Mouse (Mus musculus): ENCODE results near the gene Slc25a26. TPM values are rescaled to one million over a fixed set of nuclear protein-coding genes. Genes with fewer than 3 reads are reported as not detected.

Slc25a26 gene
- polyA plus RNA-seq, 1 experiment = 5.0 TPM

- WGBS = 13% methylated on average over 8 of the region's 8 CpGs
- no peak for TF ChIP-seq POLR2A (IDR thresholded peaks at IDR 0.05; ENCODE audit: low read depth, low read length)
- TF ChIP-seq CTCF (IDR thresholded peaks at IDR 0.05; ENCODE audit: extremely low read depth, insufficient read length, insufficient replicate concordance, low read depth, low read length) = no peak
- Histone ChIP-seq H3K4me3 (ENCODE audit: low read depth, low read length) (no peak overlapping the region), H3K27me3 (ENCODE audit: control insufficient read depth, insufficient read depth, low read length) (no peaks in the 10 kb centered on the region), H3K36me3 (ENCODE audit: control insufficient read depth, insufficient read depth, low read length) (no peaks in the 10 kb centered on the region; the same call in 1 of the 2 replicates), H3K4me1 (ENCODE audit: control insufficient read depth, insufficient read depth, insufficient read length, low read length) (peaks cover 3% of the 10 kb centered on the region), H3K27ac (ENCODE audit: insufficient read depth, low read depth, low read length) (no peak overlapping the region)
Measured at GRCm38 (mm10) chr6:94592243-94592642, 92.1 kb downstream of the Slc25a26 start.

GRCm38 (mm10) chr6:94592710-94593109 lies 92.6 kb downstream of the Slc25a26 start:
- peaks cover 3% of the 10 kb centered on the region for H3K4me1 ChIP-seq (ENCODE audit: control insufficient read depth, insufficient read depth, insufficient read length, low read length)
- no peak overlapping the region for H3K27ac ChIP-seq (ENCODE audit: insufficient read depth, low read depth, low read length)
- TF ChIP-seq CTCF (IDR thresholded peaks at IDR 0.05; ENCODE audit: extremely low read depth, insufficient read length, insufficient replicate concordance, low read depth, low read length) (no peak), POLR2A (IDR thresholded peaks at IDR 0.05; ENCODE audit: low read depth, low read length) (no peak)
- H3K27me3 ChIP-seq (ENCODE audit: control insufficient read depth, insufficient read depth, low read length) = no peaks in the 10 kb centered on the region
- H3K36me3 ChIP-seq (ENCODE audit: control insufficient read depth, insufficient read depth, low read length) = no peaks in the 10 kb centered on the region; the same call in 1 of the 2 replicates
- H3K4me3 ChIP-seq (ENCODE audit: low read depth, low read length) = no peak overlapping the region
- 15% methylated on average over 4 of the region's 4 CpGs for WGBS

GRCm38 (mm10) chr6:94594096-94594665 lies 94.0 kb downstream of the Slc25a26 start:
- H3K36me3 ChIP-seq (ENCODE audit: control insufficient read depth, insufficient read depth, low read length) = no peaks in the 10 kb centered on the region; the same call in 1 of the 2 replicates
- TF ChIP-seq POLR2A (IDR thresholded peaks at IDR 0.05; ENCODE audit: low read depth, low read length) (no peak), CTCF (IDR thresholded peaks at IDR 0.05; ENCODE audit: extremely low read depth, insufficient read length, insufficient replicate concordance, low read depth, low read length) (no peak)
- no peak overlapping the region for H3K4me3 ChIP-seq (ENCODE audit: low read depth, low read length)
- WGBS = 82% methylated on average over 6 of the region's 6 CpGs
- no peak overlapping the region for H3K27ac ChIP-seq (ENCODE audit: insufficient read depth, low read depth, low read length)
- H3K4me1 ChIP-seq (ENCODE audit: control insufficient read depth, insufficient read depth, insufficient read length, low read length) = peaks cover 3% of the 10 kb centered on the region
- H3K27me3 ChIP-seq (ENCODE audit: control insufficient read depth, insufficient read depth, low read length) = no peaks in the 10 kb centered on the region

- H3K36me3 ChIP-seq (ENCODE audit: control insufficient read depth, insufficient read depth, low read length) = no peaks in the 10 kb centered on the region; the same call in 1 of the 2 replicates
- no peaks in the 10 kb centered on the region for H3K27me3 ChIP-seq (ENCODE audit: control insufficient read depth, insufficient read depth, low read length)
- no peak overlapping the region for H3K4me3 ChIP-seq (ENCODE audit: low read depth, low read length)
- 91% methylated on average over 11 of the region's 11 CpGs for WGBS
- no peak overlapping the region for H3K27ac ChIP-seq (ENCODE audit: insufficient read depth, low read depth, low read length)
- no peak for TF ChIP-seq POLR2A (IDR thresholded peaks at IDR 0.05; ENCODE audit: low read depth, low read length)
- TF ChIP-seq CTCF (IDR thresholded peaks at IDR 0.05; ENCODE audit: extremely low read depth, insufficient read length, insufficient replicate concordance, low read depth, low read length) = no peak
- H3K4me1 ChIP-seq (ENCODE audit: control insufficient read depth, insufficient read depth, insufficient read length, low read length) = peaks cover 3% of the 10 kb centered on the region
Measured at GRCm38 (mm10) chr6:94594711-94595110, 94.6 kb downstream of the Slc25a26 start.

- no peaks in the 10 kb centered on the region; the same call in 1 of the 2 replicates for H3K36me3 ChIP-seq (ENCODE audit: control insufficient read depth, insufficient read depth, low read length)
- no peak overlapping the region for H3K27ac ChIP-seq (ENCODE audit: insufficient read depth, low read depth, low read length)
- peaks cover 3% of the 10 kb centered on the region for H3K4me1 ChIP-seq (ENCODE audit: control insufficient read depth, insufficient read depth, insufficient read length, low read length)
- 88% methylated on average over 5 of the region's 5 CpGs for WGBS
- H3K27me3 ChIP-seq (ENCODE audit: control insufficient read depth, insufficient read depth, low read length) = no peaks in the 10 kb centered on the region
- H3K4me3 ChIP-seq (ENCODE audit: low read depth, low read length) = no peak overlapping the region
- no peak for TF ChIP-seq CTCF (IDR thresholded peaks at IDR 0.05; ENCODE audit: extremely low read depth, insufficient read length, insufficient replicate concordance, low read depth, low read length)
- TF ChIP-seq POLR2A (IDR thresholded peaks at IDR 0.05; ENCODE audit: low read depth, low read length) = no peak
Measured at GRCm38 (mm10) chr6:94595206-94595605, 95.1 kb downstream of the Slc25a26 start.

- 88% methylated on average over 14 of the region's 14 CpGs for WGBS
- no peaks in the 10 kb centered on the region for H3K27me3 ChIP-seq (ENCODE audit: control insufficient read depth, insufficient read depth, low read length)
- no peak for TF ChIP-seq CTCF (IDR thresholded peaks at IDR 0.05; ENCODE audit: extremely low read depth, insufficient read length, insufficient replicate concordance, low read depth, low read length)
- TF ChIP-seq POLR2A (IDR thresholded peaks at IDR 0.05; ENCODE audit: low read depth, low read length) = no peak
Measured at GRCm38 (mm10) chr6:94596051-94596760, 96.1 kb downstream of the Slc25a26 start.

GRCm38 (mm10) chr6:94596761-94597485 lies 96.8 kb downstream of the Slc25a26 start:
- no peaks in the 10 kb centered on the region; the same call in 1 of the 2 replicates for H3K4me1 ChIP-seq (ENCODE audit: control insufficient read depth, insufficient read depth, insufficient read length, low read length)
- H3K27ac ChIP-seq (ENCODE audit: insufficient read depth, low read depth, low read length) = no peak overlapping the region
- 70% methylated on average over 10 of the region's 10 CpGs for WGBS
- no peaks in the 10 kb centered on the region; the same call in 1 of the 2 replicates for H3K36me3 ChIP-seq (ENCODE audit: control insufficient read depth, insufficient read depth, low read length)
- no peaks in the 10 kb centered on the region for H3K27me3 ChIP-seq (ENCODE audit: control insufficient read depth, insufficient read depth, low read length)
- TF ChIP-seq CTCF (IDR thresholded peaks at IDR 0.05; ENCODE audit: extremely low read depth, insufficient read length, insufficient replicate concordance, low read depth, low read length) (no peak), POLR2A (IDR thresholded peaks at IDR 0.05; ENCODE audit: low read depth, low read length) (no peak)
- no peak overlapping the region for H3K4me3 ChIP-seq (ENCODE audit: low read depth, low read length)

More at GRCm38 (mm10) chr6:94596051-94596760, 96.1 kb downstream of the Slc25a26 start:
- Histone ChIP-seq H3K4me1 (ENCODE audit: control insufficient read depth, insufficient read depth, insufficient read length, low read length) (peaks cover 3% of the 10 kb centered on the region), H3K4me3 (ENCODE audit: low read depth, low read length) (no peak overlapping the region), H3K27ac (ENCODE audit: insufficient read depth, low read depth, low read length) (no peak overlapping the region), H3K36me3 (ENCODE audit: control insufficient read depth, insufficient read depth, low read length) (no peaks in the 10 kb centered on the region; the same call in 1 of the 2 replicates)

All from small intestine, adult 2 months (tissue).